Mouse (Mus musculus) limb, embryonic 11.5 days (tissue): ENCODE measurements around the gene Mindy2. TPM values are rescaled to one million over a fixed set of nuclear protein-coding genes. Genes with fewer than 3 reads are reported as not detected.
"Not testable (repeated sequence)": the region's sequence is repeated elsewhere in the genome, so short reads cannot be mapped to it uniquely, and the experiment has no call there.

Source experiments
- ATAC-seq: fragments of 200-750 bp; cut with Nextera tagmentation; 2 replicates; pipeline ENCODE4 v1.8.0; 2017; ENCODE audit warnings: low read depth; ENCODE audit not compliant: insufficient number of reproducible peaks, low FRiP score, low TSS enrichment
- DNase-seq: peaks from one replicate; pipeline ENCODE4 v3.0.0-alpha.2; 2015; ENCODE audit warnings: low spot score
- H3K27ac ChIP-seq: fragments of 300-500 bp; sonication (generic); replicated peaks from 2 replicates; pipeline ENCODE4 v1.5.1; 2014; ENCODE audit warnings: low read depth, mild to moderate bottlenecking, low read length
- H3K27me3 ChIP-seq: fragments of 300-500 bp; sonication (generic); 2 replicates; pipeline ENCODE4 v1.6.1; 2014; ENCODE audit warnings: mild to moderate bottlenecking, low read length, mixed read lengths; ENCODE audit not compliant: control insufficient read depth, insufficient read depth
- H3K36me3 ChIP-seq: fragments of 300-500 bp; sonication (generic); 2 replicates; pipeline ENCODE4 v1.6.1; 2014; ENCODE audit warnings: mild to moderate bottlenecking, low read length, moderate library complexity, mixed read lengths; ENCODE audit not compliant: control insufficient read depth, insufficient read depth
- H3K4me1 ChIP-seq: fragments of 300-500 bp; sonication (generic); 2 replicates; pipeline ENCODE4 v1.6.1; 2014; ENCODE audit warnings: low read length, mixed read lengths; ENCODE audit not compliant: control insufficient read depth, insufficient read depth
- H3K4me2 ChIP-seq: fragments of 300-500 bp; sonication (generic); 2 replicates; pipeline ENCODE4 v1.6.1; 2014; ENCODE audit warnings: low read depth, mild to moderate bottlenecking, moderate library complexity; ENCODE audit not compliant: severe bottlenecking
- H3K4me3 ChIP-seq: fragments of 300-500 bp; sonication (generic); 2 replicates; pipeline ENCODE4 v1.5.1; 2014; ENCODE audit warnings: low read depth, low read length
- H3K9ac ChIP-seq: fragments of 300-500 bp; sonication (generic); 2 replicates; pipeline ENCODE4 v1.6.1; 2014; ENCODE audit warnings: mild to moderate bottlenecking, low read length
- H3K9me3 ChIP-seq: fragments of 300-500 bp; sonication (generic); 2 replicates; pipeline ENCODE4 v1.6.1; 2016; ENCODE audit warnings: low read length; ENCODE audit not compliant: control insufficient read depth
- WGBS: fragments of 180-500 bp; shearing (Covaris S2); extraction: QIAGEN DNeasy Blood & Tissue Kit; methylation state at CpG from one replicate; pipeline ENCODE4 v1.1.7; 2014; 5-methylcytosine and 5-hydroxymethylcytosine counted together
- polyA plus RNA-seq: library from polyadenylated mRNA; unstranded; fragments of >200 nt; fragmentation: Nextera tagmentation; extraction: Ambion mirVana; gene quantifications from 2 replicates; pipeline ENCODE4 v1.2.1, GENCODE M21; 2014

Gene Mindy2
- polyA plus RNA-seq, 1 experiment from 2014 or later: 4.3 TPM

DNA sequence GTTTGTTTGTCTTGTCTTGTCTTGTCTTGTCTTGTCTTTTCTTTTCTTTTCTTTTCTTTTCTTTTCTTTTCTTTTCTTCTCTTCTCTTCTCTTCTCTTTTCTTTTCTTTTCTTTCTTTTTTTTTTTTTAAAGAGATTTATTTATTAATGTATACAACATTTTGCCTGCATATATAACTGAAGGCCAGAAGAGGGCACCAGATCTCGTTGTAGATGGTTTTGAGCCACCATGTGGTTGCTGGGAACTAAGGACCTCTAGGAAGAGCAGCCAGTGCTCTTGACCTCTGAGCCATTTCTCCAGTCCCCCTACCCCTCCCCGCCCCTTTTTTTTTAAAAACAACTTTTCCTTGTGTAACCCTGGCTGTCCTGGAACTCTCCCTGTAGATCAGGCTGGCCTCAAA is 104.7 kb downstream of the Mindy2 start:
- not testable (repeated sequence) for H3K27me3 ChIP-seq, H3K4me3 ChIP-seq, H3K36me3 ChIP-seq, ATAC-seq, H3K27ac ChIP-seq, H3K9me3 ChIP-seq, H3K4me2 ChIP-seq, DNase-seq, H3K4me1 ChIP-seq, H3K9ac ChIP-seq
- 90% methylated on average over 2 of the region's 2 CpGs for WGBS

GRCm38 (mm10) chr9:70551524-70551923 is 105.5 kb downstream of the Mindy2 start:
- ATAC-seq (no peak), DNase-seq (no peak)
- H3K36me3 ChIP-seq: peaks cover 8% of the 10 kb centered on the region
- no peak overlapping the region for H3K4me2 ChIP-seq
- no peak overlapping the region for H3K4me3 ChIP-seq
- H3K4me1 ChIP-seq: no peaks in the 10 kb centered on the region
- no peaks in the 10 kb centered on the region; the same call in 1 of the 2 replicates for H3K9me3 ChIP-seq
- H3K27ac ChIP-seq: no peak overlapping the region
- 98% methylated on average over 1 of the region's 1 CpGs for WGBS
- H3K9ac ChIP-seq: no peak overlapping the region
- no peaks in the 10 kb centered on the region for H3K27me3 ChIP-seq

Other genes with a start within 250 kb of the Mindy2 start
- 255 TPM in 2 replicates for gene Ccnb2, start 235.6 kb downstream of the Mindy2 start, polyA plus RNA-seq
- 31.7 and 34.7 TPM in 2 replicates for gene Rnf111, start 153.4 kb downstream of the Mindy2 start, polyA plus RNA-seq
- gene Sltm, start 114.4 kb downstream of the Mindy2 start, polyA plus RNA-seq: 70.1 and 72.3 TPM in 2 replicates
- gene Gm10642, start 923 bp downstream of the Mindy2 start, polyA plus RNA-seq: 0.13 and 0.17 TPM in 2 replicates
- 52.4 and 52.5 TPM in 2 replicates for gene Adam10, start 21.8 kb upstream of the Mindy2 start, polyA plus RNA-seq